Mouse (Mus musculus) myocyte (in vitro differentiated cells): ENCODE measurements around the gene H2-DMa.

Experiments
- E2F4 ChIP-seq: IDR thresholded peaks from one replicate; pipeline ENCODE4 v1.6.1; 2011; ENCODE audit warnings: mild to moderate bottlenecking, control low read depth, moderate library complexity; ENCODE audit not compliant: insufficient read depth
- MAX ChIP-seq: IDR thresholded peaks from one replicate; pipeline ENCODE4 v1.6.1; 2011; ENCODE audit warnings: low read depth, mild to moderate bottlenecking, control low read depth
- MYOG ChIP-seq, 3 experiments: IDR thresholded peaks; one replicate each; pipeline ENCODE4 v1.6.1; 2011; ENCODE audit warnings: control low read depth in 2 of 3, low read depth in 2 of 3, mild to moderate bottlenecking in 2 of 3; ENCODE audit not compliant: insufficient read length in 2 of 3, control insufficient read depth in 1 of 3, insufficient read depth in 1 of 3
- POLR2A ChIP-seq: IDR thresholded peaks from one replicate; pipeline ENCODE4 v1.6.1; 2011; ENCODE audit warnings: low read depth, mild to moderate bottlenecking, control low read depth, moderate library complexity; ENCODE audit not compliant: insufficient read length

- TF ChIP-seq MAX, result no peak
- TF ChIP-seq POLR2A, result no peak
- TF ChIP-seq E2F4, result no peak
- no peak for TF ChIP-seq MYOG (IDR thresholded peaks at IDR 0.05; ENCODE audit: control insufficient read depth in 1 of 3, insufficient read depth in 1 of 3, insufficient read length in 2 of 3, low read depth in 2 of 3)
These were observed 4.2 kb downstream of the H2-DMa start for GRCm38 (mm10) chr17:34123518-34123917.
